Mouse (Mus musculus) WW6 (cell line): ENCODE measurements around the gene 4930415O20Rik.

Source experiments
- DNase-seq: peaks from one replicate; pipeline ENCODE4 v3.0.0-alpha.2; 2013; ENCODE audit warnings: low read depth, low spot score

The 4930415O20Rik gene

GRCm38 (mm10) chr15:98629464-98629863, 58.7 kb downstream of the 4930415O20Rik start:
- no peak for DNase-seq

GRCm38 (mm10) chr15:98630540-98630939, 59.7 kb downstream of the 4930415O20Rik start, which contains the start of gene Cacnb3:
Gene Cacnb3 (plus strand): TSS chr15:98630840.
- DNase-seq: no peak

GRCm38 (mm10) chr15:98631493-98631892, 60.7 kb downstream of the 4930415O20Rik start:
- peak; percentile 90 for DNase-seq

GRCm38 (mm10) chr15:98632107-98632744, 61.4 kb downstream of the 4930415O20Rik start:
- DNase-seq: no peak

GRCm38 (mm10) chr15:98632921-98633320, 62.1 kb downstream of the 4930415O20Rik start:
- DNase-seq: no peak

GRCm38 (mm10) chr15:98633822-98634470, 63.1 kb downstream of the 4930415O20Rik start:
- no peak for DNase-seq

GRCm38 (mm10) chr15:98634541-98635081, 63.8 kb downstream of the 4930415O20Rik start:
- peak; percentile 65 for DNase-seq

GRCm38 (mm10) chr15:98635291-98635841, 64.6 kb downstream of the 4930415O20Rik start:
- no peak for DNase-seq

DNA sequence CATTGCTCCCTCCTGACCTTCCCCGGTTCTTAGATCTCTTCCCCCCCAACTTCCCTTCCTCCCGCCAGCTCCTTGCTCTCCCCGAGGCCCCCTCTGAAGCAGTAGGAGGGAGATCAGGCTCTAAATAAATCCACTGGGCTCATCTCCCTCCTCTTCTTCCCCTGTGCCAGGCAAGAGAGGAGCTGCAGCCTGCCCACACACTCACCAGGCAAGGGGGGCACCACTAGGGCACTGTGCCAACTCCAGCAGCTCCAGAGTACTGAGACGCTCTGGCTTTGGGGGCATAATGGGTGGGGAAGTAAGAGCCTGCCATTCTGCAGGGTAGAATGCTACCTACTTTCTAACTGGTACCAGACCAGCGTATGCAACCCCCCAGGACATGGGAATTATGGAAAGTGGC, 65.7 kb downstream of the 4930415O20Rik start:
- DNase-seq: no peak

- no peak for DNase-seq
Observed at GRCm38 (mm10) chr15:98637155-98637554, 66.4 kb downstream of the 4930415O20Rik start.
